Mouse (Mus musculus) small intestine, adult 2 months (tissue): ENCODE measurements around the gene A730049H05Rik.

Experiments
- CTCF ChIP-seq: fragments of 200-500 bp; IDR thresholded peaks from 2 replicates; pipeline ENCODE4 v1.5.1; 2012; ENCODE audit warnings: low read depth, mild to moderate bottlenecking, control low read depth, inconsistent platforms, low read length, moderate library complexity, mixed read lengths; ENCODE audit not compliant: insufficient replicate concordance, insufficient read length; ENCODE audit errors: extremely low read depth
- POLR2A ChIP-seq: fragments of 200-500 bp; IDR thresholded peaks from 2 replicates; pipeline ENCODE4 v1.6.1; 2012; ENCODE audit warnings: low read depth, mild to moderate bottlenecking, control low read depth, inconsistent platforms, low read length, moderate library complexity

- TF ChIP-seq CTCF (no peak), POLR2A (no peak)
These were observed 3.4 kb upstream of the A730049H05Rik start for GRCm38 (mm10) chr6:92812702-92813370.
